Mouse (Mus musculus): ENCODE measurements around the gene Slc22a7. TPM values are rescaled to one million over a fixed set of nuclear protein-coding genes. Genes with fewer than 3 reads are reported as not detected.

The Slc22a7 gene
- polyA plus RNA-seq, 1 experiment from 2014 or later: not detected

DNA sequence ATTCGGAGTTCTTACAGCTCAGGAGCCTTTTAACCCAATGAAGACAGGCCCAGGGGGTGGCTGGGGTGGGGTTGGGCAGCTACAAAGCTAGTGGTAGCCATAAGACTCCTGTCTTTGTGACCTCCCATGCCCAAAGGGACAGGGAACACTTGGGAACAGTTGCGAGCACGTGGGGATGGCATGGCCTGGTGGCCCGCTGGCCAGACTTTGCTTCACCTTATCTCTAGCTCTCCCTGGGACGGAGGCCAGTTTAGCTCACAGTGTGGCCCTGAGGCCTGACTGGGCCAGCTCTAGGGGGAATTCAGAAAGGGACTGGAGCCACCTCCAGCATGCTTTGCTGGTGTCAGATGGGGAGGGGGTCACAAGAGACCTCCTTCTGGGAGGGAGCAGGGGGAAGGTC, 24.0 kb upstream of the Slc22a7 start:
- ATAC-seq (ENCODE audit: insufficient read depth, low FRiP score): no peak
- H3K9ac ChIP-seq (ENCODE audit: low read length): no peak overlapping the region
- H3K27ac ChIP-seq (ENCODE audit: low read length): no peak overlapping the region
- WGBS: 76% methylated on average over 5 of the region's 5 CpGs
- no peak overlapping the region for H3K4me3 ChIP-seq (replicated peaks; ENCODE audit: low read length)
- peaks cover 32% of the 10 kb centered on the region for H3K27me3 ChIP-seq (ENCODE audit: control insufficient read depth, insufficient read depth, low read length)
- H3K4me1 ChIP-seq (ENCODE audit: control insufficient read depth, insufficient read depth, low read length): 0 out of 2 replicates have a peak, but pooled peaks cover 5% of the 10 kb centered on the region
- no peaks in the 10 kb centered on the region for H3K36me3 ChIP-seq (ENCODE audit: control insufficient read depth, insufficient read depth, low read length)
- H3K9me3 ChIP-seq (replicated peaks; ENCODE audit: control insufficient read depth, low read length): no peaks in the 10 kb centered on the region
- H3K4me2 ChIP-seq (ENCODE audit: low read depth, low read length): no peak overlapping the region

DNA sequence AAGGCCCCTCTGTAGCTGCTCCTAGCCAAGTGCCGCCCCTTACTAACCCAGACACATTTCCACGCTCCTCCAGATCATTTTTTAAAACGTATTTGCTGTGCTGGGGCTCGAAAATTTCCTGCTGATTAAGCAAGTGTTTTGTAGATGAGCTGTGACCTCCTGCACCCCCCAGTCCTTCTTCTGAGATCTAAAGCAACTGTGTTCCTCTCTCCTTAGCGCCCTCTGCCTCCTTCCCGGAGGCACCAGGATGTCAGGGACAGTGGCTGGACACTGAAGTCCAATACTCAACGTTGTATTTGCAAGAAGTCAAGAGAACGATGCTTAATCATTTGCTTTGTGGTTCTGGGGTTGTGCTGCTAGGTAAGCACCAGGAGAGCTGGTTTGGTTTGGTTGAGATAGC, 23.1 kb upstream of the Slc22a7 start:
- H3K27me3 ChIP-seq (ENCODE audit: control insufficient read depth, insufficient read depth, low read length): peaks cover 32% of the 10 kb centered on the region
- no peak for ATAC-seq (ENCODE audit: insufficient read depth, low FRiP score)
- H3K36me3 ChIP-seq (ENCODE audit: control insufficient read depth, insufficient read depth, low read length): no peaks in the 10 kb centered on the region
- H3K9me3 ChIP-seq (replicated peaks; ENCODE audit: control insufficient read depth, low read length): no peaks in the 10 kb centered on the region
- WGBS: 16% methylated on average over 8 of the region's 8 CpGs
- H3K4me3 ChIP-seq (replicated peaks; ENCODE audit: low read length): peak overlapping the region; percentile 41
- peak overlapping the region; percentile 60 for H3K4me2 ChIP-seq (ENCODE audit: low read depth, low read length)
- no peak overlapping the region for H3K27ac ChIP-seq (ENCODE audit: low read length)
- H3K9ac ChIP-seq (ENCODE audit: low read length): peak overlapping the region; percentile 62; the same call in 1 of the 2 replicates
- H3K4me1 ChIP-seq (ENCODE audit: control insufficient read depth, insufficient read depth, low read length): 0 out of 2 replicates have a peak, but pooled peaks cover 5% of the 10 kb centered on the region

DNA sequence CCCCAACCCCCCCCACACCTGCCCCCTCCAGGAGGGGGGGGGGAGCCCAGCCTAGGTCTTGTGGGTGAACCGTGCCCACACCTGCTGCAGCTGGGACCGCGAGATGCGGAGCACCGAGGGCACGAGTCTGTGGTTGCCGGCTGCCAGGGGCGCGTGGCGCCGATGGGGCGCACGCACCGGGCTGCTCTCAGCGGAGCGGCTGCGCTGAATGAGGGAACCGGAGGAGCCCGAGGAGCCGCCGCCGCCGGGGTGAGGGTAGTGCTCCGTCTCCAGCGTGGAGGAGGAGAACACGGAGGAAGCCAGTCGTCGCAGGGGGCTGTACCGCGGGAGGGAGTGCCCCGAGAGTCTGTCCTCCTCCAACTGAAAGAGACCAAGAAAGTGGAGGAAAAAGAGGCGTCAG, 22.4 kb upstream of the Slc22a7 start:
- peak overlapping the region; percentile 41 for H3K4me3 ChIP-seq (replicated peaks; ENCODE audit: low read length)
- peak overlapping the region; percentile 62 for H3K9ac ChIP-seq (ENCODE audit: low read length)
- H3K4me2 ChIP-seq (ENCODE audit: low read depth, low read length): peak overlapping the region; percentile 60
- peaks cover 34% of the 10 kb centered on the region for H3K27me3 ChIP-seq (ENCODE audit: control insufficient read depth, insufficient read depth, low read length)
- no peaks in the 10 kb centered on the region for H3K9me3 ChIP-seq (replicated peaks; ENCODE audit: control insufficient read depth, low read length)
- WGBS: under 1% methylated on average over 32 of the region's 32 CpGs
- no peaks in the 10 kb centered on the region for H3K36me3 ChIP-seq (ENCODE audit: control insufficient read depth, insufficient read depth, low read length)
- no peak for ATAC-seq (ENCODE audit: insufficient read depth, low FRiP score)
- H3K27ac ChIP-seq (ENCODE audit: low read length): no peak overlapping the region
- H3K4me1 ChIP-seq (ENCODE audit: control insufficient read depth, insufficient read depth, low read length): peaks cover 7% of the 10 kb centered on the region; the same call in 1 of the 2 replicates

DNA sequence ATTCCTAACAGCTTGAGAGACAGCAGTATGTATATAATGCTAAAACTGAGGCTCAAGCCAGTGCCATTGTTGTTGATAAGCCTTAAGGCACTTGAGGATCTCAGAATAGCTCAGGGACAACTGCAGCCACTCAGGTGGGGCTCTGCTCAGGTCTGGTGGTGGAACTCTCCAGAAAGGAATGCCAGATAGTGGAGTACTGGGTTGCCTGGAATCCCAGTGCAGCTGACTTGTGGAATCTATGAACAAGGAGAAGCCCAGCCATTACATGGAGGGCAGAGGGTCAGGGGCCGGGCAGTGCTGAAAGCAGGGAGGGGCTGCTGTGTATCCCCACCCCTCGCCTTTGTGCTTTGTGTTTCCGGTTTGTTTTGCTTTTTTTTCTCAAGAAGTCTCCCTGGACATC, 20.2 kb upstream of the Slc22a7 start:
- H3K27me3 ChIP-seq (ENCODE audit: control insufficient read depth, insufficient read depth, low read length): peaks cover 50% of the 10 kb centered on the region
- WGBS: 24% methylated on average over 3 of the region's 3 CpGs

DNA sequence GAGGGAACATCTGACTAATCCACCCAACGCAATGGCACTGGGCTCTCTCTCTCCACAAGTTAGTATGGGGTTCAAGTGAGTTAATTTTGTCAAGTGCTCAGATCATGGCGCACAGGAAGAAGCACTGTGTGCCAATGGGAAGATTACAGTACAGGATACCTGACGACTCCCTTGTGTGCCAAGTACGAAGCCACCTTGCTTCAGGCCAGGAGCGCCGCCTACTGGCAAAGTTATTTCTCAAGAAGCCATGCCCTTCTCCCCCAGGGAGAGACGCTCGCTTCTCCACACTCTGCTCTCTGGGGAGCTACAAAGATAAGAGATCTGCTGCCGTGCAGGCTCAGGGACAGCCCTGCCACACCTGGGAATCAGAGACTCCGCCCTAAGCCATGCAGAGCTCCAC, 19.5 kb upstream of the Slc22a7 start:
- Histone ChIP-seq H3K36me3 (ENCODE audit: control insufficient read depth, insufficient read depth, low read length) (no peaks in the 10 kb centered on the region), H3K4me3 (replicated peaks; ENCODE audit: low read length) (no peak overlapping the region), H3K27me3 (ENCODE audit: control insufficient read depth, insufficient read depth, low read length) (peaks cover 53% of the 10 kb centered on the region), H3K4me1 (ENCODE audit: control insufficient read depth, insufficient read depth, low read length) (peaks cover 21% of the 10 kb centered on the region), H3K4me2 (ENCODE audit: low read depth, low read length) (no peak overlapping the region), H3K9me3 (replicated peaks; ENCODE audit: control insufficient read depth, low read length) (no peaks in the 10 kb centered on the region), H3K9ac (ENCODE audit: low read length) (no peak overlapping the region), H3K27ac (ENCODE audit: low read length) (no peak overlapping the region)
- WGBS: 13% methylated on average over 10 of the region's 10 CpGs
- no peak for ATAC-seq (ENCODE audit: insufficient read depth, low FRiP score)

More for the DNA sequence above, 20.2 kb upstream of the Slc22a7 start:
- Histone ChIP-seq H3K9me3 (replicated peaks; ENCODE audit: control insufficient read depth, low read length) (no peaks in the 10 kb centered on the region), H3K36me3 (ENCODE audit: control insufficient read depth, insufficient read depth, low read length) (no peaks in the 10 kb centered on the region), H3K4me2 (ENCODE audit: low read depth, low read length) (no peak overlapping the region), H3K9ac (ENCODE audit: low read length) (no peak overlapping the region), H3K4me1 (ENCODE audit: control insufficient read depth, insufficient read depth, low read length) (peaks cover 21% of the 10 kb centered on the region), H3K4me3 (replicated peaks; ENCODE audit: low read length) (no peak overlapping the region), H3K27ac (ENCODE audit: low read length) (no peak overlapping the region)
- ATAC-seq (ENCODE audit: insufficient read depth, low FRiP score): no peak

DNA sequence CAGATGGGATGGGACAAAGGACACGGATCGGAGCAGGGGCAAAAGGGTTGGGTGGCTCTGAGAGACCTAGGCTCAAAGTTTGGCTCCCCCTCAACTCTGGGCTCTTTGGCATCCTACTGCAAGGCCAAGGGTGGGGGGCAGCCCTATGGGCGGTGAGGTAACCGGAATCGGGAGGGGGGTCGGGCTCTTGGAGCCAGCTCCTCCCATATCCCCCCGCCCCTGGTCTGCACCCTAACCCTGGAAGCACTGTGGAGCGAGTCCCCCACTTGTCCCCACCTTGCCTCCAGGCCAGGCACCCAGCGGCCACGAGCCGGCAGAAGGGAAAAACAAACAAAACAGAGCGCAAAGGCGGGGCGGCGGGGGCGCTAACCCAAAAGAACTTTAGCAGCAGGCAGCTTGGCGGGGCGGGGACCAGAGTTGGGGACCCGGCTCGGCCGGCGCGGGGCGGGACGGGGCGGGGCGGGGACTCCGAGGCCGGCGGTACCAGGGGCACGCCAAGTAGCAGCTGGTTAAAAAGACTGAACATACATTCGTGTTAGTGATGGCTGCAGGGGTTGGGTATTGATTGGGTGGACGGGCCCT, 16.9 kb upstream of the Slc22a7 start:
- peak overlapping the region; percentile 42 for H3K4me3 ChIP-seq (replicated peaks; ENCODE audit: low read length)
- H3K9me3 ChIP-seq (replicated peaks; ENCODE audit: control insufficient read depth, low read length): no peaks in the 10 kb centered on the region
- no peak overlapping the region for H3K27ac ChIP-seq (ENCODE audit: low read length)
- peaks cover 47% of the 10 kb centered on the region for H3K27me3 ChIP-seq (ENCODE audit: control insufficient read depth, insufficient read depth, low read length)
- H3K4me2 ChIP-seq (ENCODE audit: low read depth, low read length): peak overlapping the region; percentile 68
- peak; percentile 34; the same call in 1 of the 2 replicates for ATAC-seq (ENCODE audit: insufficient read depth, low FRiP score)
- under 1% methylated on average over 31 of the region's 33 CpGs for WGBS
- peaks cover 19% of the 10 kb centered on the region for H3K4me1 ChIP-seq (ENCODE audit: control insufficient read depth, insufficient read depth, low read length)
- H3K9ac ChIP-seq (ENCODE audit: low read length): peak overlapping the region; percentile 62
- no peaks in the 10 kb centered on the region for H3K36me3 ChIP-seq (ENCODE audit: control insufficient read depth, insufficient read depth, low read length)

DNA sequence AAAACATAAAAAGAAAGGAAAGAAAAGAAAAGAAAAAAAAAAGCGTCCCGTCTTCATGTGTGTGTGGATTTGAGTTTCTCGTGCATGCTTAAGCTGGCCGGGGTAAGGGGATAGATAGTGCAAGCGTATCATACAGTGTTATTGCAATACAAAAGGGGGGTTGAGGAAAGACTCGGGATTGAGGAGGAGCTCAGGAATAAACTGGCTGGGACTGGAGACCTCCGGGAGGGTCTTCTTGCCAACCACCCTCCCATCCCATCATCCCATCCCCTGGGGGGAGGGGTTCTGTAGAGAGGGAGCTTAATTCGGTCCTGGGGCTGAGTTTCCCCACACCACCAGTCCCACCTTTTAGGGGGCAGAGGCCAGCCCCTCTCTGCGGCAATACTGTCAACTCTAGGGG, 16.3 kb upstream of the Slc22a7 start:
- Histone ChIP-seq H3K9me3 (replicated peaks; ENCODE audit: control insufficient read depth, low read length) (no peaks in the 10 kb centered on the region), H3K4me1 (ENCODE audit: control insufficient read depth, insufficient read depth, low read length) (peaks cover 19% of the 10 kb centered on the region), H3K27me3 (ENCODE audit: control insufficient read depth, insufficient read depth, low read length) (peaks cover 41% of the 10 kb centered on the region), H3K36me3 (ENCODE audit: control insufficient read depth, insufficient read depth, low read length) (no peaks in the 10 kb centered on the region), H3K4me3 (replicated peaks; ENCODE audit: low read length) (peak overlapping the region; percentile 42), H3K9ac (ENCODE audit: low read length) (0 out of 2 replicates have a peak overlapping the region, but pooled peaks have one; percentile 62), H3K4me2 (ENCODE audit: low read depth, low read length) (peak overlapping the region; percentile 68), H3K27ac (ENCODE audit: low read length) (no peak overlapping the region)
- ATAC-seq (ENCODE audit: insufficient read depth, low FRiP score): no peak
- 2% methylated on average over 9 of the region's 9 CpGs for WGBS

DNA sequence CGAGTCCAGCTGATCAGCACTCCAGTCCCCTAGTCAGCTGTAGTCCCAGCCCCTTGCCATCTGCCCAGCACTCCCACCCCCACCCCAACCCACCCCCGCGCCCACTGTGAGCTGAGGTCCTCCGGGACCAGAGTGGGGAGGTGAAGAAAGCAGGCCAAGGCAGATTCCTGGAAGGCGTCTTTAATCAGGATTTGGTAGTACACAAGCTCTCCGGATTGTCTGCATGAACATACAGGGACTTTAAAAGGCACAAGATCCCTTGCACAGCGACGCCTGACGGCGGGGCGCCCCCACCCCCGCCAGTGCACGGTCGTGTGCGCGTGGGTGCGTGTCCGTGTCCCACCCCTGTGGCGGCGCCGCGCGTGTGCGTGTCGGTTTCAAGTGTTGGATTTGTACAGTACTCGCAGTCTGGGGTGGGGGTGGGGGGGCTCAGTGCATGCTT, 15.7 kb upstream of the Slc22a7 start:
- Histone ChIP-seq H3K4me3 (replicated peaks; ENCODE audit: low read length) (peak overlapping the region; percentile 42), H3K4me1 (ENCODE audit: control insufficient read depth, insufficient read depth, low read length) (peaks cover 19% of the 10 kb centered on the region), H3K4me2 (ENCODE audit: low read depth, low read length) (peak overlapping the region; percentile 68), H3K9me3 (replicated peaks; ENCODE audit: control insufficient read depth, low read length) (no peaks in the 10 kb centered on the region), H3K27ac (ENCODE audit: low read length) (no peak overlapping the region), H3K27me3 (ENCODE audit: control insufficient read depth, insufficient read depth, low read length) (peaks cover 38% of the 10 kb centered on the region), H3K9ac (ENCODE audit: low read length) (0 out of 2 replicates have a peak overlapping the region, but pooled peaks have one; percentile 44), H3K36me3 (ENCODE audit: control insufficient read depth, insufficient read depth, low read length) (no peaks in the 10 kb centered on the region)
- no peak for ATAC-seq (ENCODE audit: insufficient read depth, low FRiP score)
- WGBS: 2% methylated on average over 26 of the region's 26 CpGs

DNA sequence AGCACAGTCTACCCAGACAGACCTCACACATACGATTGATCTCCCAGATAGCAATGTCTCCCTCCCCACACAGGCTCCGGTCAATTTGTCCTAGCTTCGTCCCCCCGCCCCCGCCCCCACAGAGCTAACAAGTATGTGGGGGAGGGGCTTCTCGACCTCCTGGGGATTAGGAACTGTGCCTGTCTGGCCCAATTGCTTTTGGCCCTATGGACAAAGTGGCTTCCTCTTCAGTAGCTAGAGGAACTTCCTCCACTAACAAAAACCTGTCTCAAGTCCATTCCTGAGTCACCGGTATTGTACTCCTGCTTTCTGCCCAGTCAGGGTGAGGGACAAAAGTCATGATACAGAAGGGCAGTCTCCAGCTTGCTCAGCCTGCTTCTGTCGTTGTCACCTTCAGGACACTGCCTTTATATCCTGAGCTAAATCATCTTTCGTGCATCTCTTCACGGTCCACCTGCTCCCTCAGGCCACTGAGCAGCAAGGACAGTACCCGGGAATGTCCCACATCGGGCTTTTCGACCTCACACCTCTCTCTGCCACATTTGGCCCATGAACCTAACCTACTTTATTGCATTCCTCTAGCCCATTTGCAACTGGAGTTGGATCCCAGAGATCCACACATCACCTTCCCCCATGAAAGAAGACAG, 15.2 kb upstream of the Slc22a7 start:
- Histone ChIP-seq H3K4me2 (ENCODE audit: low read depth, low read length) (no peak overlapping the region), H3K36me3 (ENCODE audit: control insufficient read depth, insufficient read depth, low read length) (no peaks in the 10 kb centered on the region), H3K27ac (ENCODE audit: low read length) (no peak overlapping the region), H3K27me3 (ENCODE audit: control insufficient read depth, insufficient read depth, low read length) (peaks cover 33% of the 10 kb centered on the region), H3K4me1 (ENCODE audit: control insufficient read depth, insufficient read depth, low read length) (peaks cover 19% of the 10 kb centered on the region), H3K4me3 (replicated peaks; ENCODE audit: low read length) (no peak overlapping the region), H3K9me3 (replicated peaks; ENCODE audit: control insufficient read depth, low read length) (no peaks in the 10 kb centered on the region), H3K9ac (ENCODE audit: low read length) (no peak overlapping the region)
- no peak for ATAC-seq (ENCODE audit: insufficient read depth, low FRiP score)
- 12% methylated on average over 13 of the region's 13 CpGs for WGBS
